Mouse (Mus musculus) adrenal gland, adult 18-20 months (tissue): ENCODE results near the gene Kcnk6. TPM values are rescaled to one million over a fixed set of nuclear protein-coding genes. Genes with fewer than 3 reads are reported as not detected.
"Not testable (repeated sequence)": the region's sequence is repeated elsewhere in the genome, so short reads cannot be mapped to it uniquely, and the experiment has no call there.

Source experiments
- DNase-seq, 2 experiments: peaks; one replicate each; pipeline ENCODE4 v3.0.0; 2021 to 2022; ENCODE audit warnings: low spot score in 2 of 2
- total RNA-seq, 2 experiments: library from RNA; stranded (reverse); gene quantifications; 1 replicate in 1 of 2; 2 replicates in 1 of 2; pipeline ENCODE4 v1.2.3; 2021

Gene Kcnk6
- total RNA-seq, 2 experiments from 2014 or later: 1.7 to 2.6 TPM

DNA sequence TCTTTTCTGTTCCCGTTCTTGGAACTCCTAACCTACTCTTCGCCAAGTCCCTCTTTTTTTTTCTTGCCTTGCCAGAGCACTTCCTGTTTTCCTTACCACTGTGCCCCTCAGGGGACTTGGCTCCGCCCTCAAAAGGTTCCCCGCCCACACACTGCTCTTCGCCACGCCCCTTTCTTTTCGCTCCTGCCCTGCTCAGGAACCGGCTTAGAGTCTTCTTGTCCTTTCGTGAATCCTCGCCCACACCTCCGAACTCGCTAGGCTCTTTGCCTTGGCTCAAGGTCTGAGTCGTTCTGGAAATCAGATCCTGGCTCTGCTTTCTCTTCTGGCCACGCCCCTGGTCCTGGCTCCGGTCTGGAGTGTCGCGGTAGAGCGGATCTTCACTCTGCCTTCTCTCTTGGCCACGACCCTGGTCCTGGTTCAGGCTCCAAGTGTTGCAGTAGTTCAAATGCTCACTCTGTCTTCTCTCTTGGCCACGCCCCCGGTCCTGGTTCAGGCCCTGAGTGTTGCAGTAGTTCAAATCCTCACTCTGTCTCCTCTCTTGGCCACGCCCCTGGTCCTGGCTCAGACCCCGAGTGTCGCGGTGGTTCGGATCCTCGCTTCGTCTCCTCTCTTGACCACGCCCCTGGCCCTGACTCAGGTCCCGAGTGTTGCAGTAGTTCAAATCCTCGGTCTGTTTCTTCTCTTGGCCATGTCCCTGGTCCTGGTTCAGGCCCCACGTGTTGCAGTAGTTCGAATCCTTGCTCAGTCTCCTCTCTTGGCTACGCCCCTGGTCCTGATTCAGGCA is 20.7 kb downstream of the Kcnk6 start:
- DNase-seq: peak; percentile 76 to 77

- peak in 1 of 2 experiments; percentile 30 for DNase-seq
These were observed 21.3 kb downstream of the Kcnk6 start for GRCm38 (mm10) chr7:29211013-29211412.

DNA sequence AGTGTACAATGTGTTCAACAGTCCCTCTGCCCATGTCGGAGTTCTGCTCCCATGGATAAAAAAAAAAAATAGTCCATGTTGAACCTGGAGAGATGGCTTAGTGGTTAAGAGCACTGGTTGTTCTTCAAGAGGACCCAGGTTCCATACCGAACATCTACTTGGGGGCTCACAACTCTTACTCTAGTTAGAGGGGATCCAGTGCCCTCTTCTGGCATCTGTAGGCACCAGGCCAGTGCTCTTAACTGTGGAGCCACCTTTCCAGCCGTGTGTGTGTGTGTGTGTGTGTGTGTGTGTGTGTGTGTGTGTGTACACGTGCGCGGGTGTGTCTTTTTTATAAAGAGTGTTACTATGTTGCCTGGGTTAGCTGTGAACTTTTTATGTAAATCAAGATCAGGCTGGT is 29.7 kb downstream of the Kcnk6 start:
- no peak for DNase-seq

- DNase-seq: not testable (repeated sequence)
These were observed 38.1 kb downstream of the Kcnk6 start for GRCm38 (mm10) chr7:29194230-29194629.

- DNase-seq: not testable (repeated sequence)
These were observed 51.0 kb downstream of the Kcnk6 start for GRCm38 (mm10) chr7:29181323-29181722.

- DNase-seq: no peak
These were observed 51.5 kb downstream of the Kcnk6 start for GRCm38 (mm10) chr7:29180854-29181236.

GRCm38 (mm10) chr7:29180077-29180853 is 52.0 kb downstream of the Kcnk6 start, which contains the start of gene Psmd8:
TSS of gene Psmd8 (minus strand) at chr7:29180701.
- peak; percentile 92 for DNase-seq

DNA sequence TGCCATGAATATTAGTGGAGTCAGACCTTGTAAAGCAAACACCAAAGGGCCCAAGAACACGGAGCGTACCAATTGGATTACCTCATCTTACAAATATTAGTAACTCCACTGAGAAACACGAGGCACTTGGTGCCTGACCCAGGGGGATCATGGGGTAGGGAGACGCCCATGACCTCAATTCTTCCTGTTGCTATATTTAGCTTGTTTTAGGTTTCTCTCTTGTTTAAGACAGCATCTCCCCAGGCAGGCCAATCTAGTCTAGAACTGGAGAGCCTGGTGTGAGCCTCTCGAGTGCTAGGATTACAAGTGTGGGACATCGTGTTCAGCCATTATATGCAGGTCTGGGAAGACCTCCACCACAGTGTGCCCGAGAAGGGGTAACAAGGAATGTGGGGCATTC is 53.0 kb downstream of the Kcnk6 start:
- DNase-seq: no peak

GRCm38 (mm10) chr7:29178106-29178505 is 54.2 kb downstream of the Kcnk6 start:
- no peak for DNase-seq

DNA sequence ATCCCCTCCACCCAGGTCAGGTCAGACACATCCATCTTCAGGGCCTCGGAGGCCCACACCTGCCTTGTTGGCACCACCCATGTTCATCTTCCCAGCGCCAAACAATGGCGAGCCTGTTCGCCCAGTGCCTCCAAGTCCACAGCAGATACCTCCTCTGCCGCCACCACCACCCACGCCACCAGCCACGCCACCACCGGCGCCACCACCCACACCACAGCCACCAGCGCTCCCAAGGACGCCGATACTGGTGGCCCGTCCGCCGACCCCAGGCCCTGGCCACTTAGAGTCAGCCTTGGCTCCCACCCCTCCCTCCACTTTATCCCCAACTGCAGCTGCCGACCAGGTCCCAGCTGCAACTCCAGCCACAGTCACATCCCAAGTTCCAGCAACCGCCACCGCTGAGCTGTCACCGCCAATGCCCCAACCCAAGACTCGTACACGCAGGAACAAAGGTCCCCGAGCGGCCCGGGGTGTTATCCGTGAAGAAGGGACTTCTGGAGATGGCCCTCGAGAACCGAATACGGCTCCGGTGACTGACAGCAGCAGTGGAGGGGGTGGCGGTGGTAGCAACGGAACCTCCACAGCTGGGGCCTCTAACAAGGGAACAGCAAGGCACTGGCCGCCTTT is 59.8 kb downstream of the Kcnk6 start:
- DNase-seq: no peak

Other genes starting within 250 kb of the Kcnk6 start
- gene Ryr1, start 107.3 kb downstream of the Kcnk6 start, total RNA-seq: 1 to 10 TPM in 1 of 2 experiments, under 1 TPM in 1; 0.23 to 1.0 TPM
- gene Rasgrp4, start 97.7 kb downstream of the Kcnk6 start, total RNA-seq: 1 to 10 TPM; 1.4 to 1.9 TPM
- gene Fam98c, start 76.3 kb downstream of the Kcnk6 start, total RNA-seq: 1 to 10 TPM; 9.1 to 9.8 TPM
- gene Ggn, start 62.3 kb downstream of the Kcnk6 start, total RNA-seq: under 1 TPM; 0.64 to 0.83 TPM
- gene Spred3, start 62.1 kb downstream of the Kcnk6 start, total RNA-seq: 1 to 10 TPM; 5.3 to 7.0 TPM
- 100 to 1,000 TPM; 180 to 223 TPM for gene Psmd8, start 51.8 kb downstream of the Kcnk6 start, total RNA-seq
- gene Catsperg1, start 18.5 kb downstream of the Kcnk6 start, total RNA-seq: under 1 TPM; 0.66 to 0.90 TPM
- 10 to 100 TPM; 45.5 to 64.9 TPM for gene Yif1b, start 5.8 kb upstream of the Kcnk6 start, total RNA-seq
- 1 to 10 TPM; 1.8 to 2.8 TPM for gene 2200002D01Rik, start 16.0 kb upstream of the Kcnk6 start, total RNA-seq
- gene Spint2, start 49.4 kb upstream of the Kcnk6 start, total RNA-seq: 10 to 100 TPM; 48.4 to 83.8 TPM
- gene Ppp1r14a, start 56.8 kb upstream of the Kcnk6 start, total RNA-seq: 1 to 10 TPM; 4.8 TPM
- gene Dpf1, start 71.4 kb upstream of the Kcnk6 start, total RNA-seq: 1 to 10 TPM; 1.8 to 4.5 TPM